Mouse (Mus musculus): ENCODE results near the gene Hist1h3e. TPM values are rescaled to one million over a fixed set of nuclear protein-coding genes. Genes with fewer than 3 reads are reported as not detected.
"Not testable (repeated sequence)": the region's sequence is repeated elsewhere in the genome, so short reads cannot be mapped to it uniquely, and the experiment has no call there.

Hist1h3e gene
- 9.3 and 9.7 TPM in 2 replicates for polyA plus RNA-seq (2014; fragmentation: Nextera tagmentation; extraction: Ambion mirVana)

- WGBS, result under 1% methylated on average over 49 of the region's 67 CpGs
- peak; percentile 98 for DNase-seq (ENCODE audit: low spot score)
- H3K9me3 ChIP-seq (ENCODE audit: control insufficient read depth, low read length); H3K36me3 ChIP-seq (ENCODE audit: control insufficient read depth, insufficient read depth, low read length); H3K4me1 ChIP-seq (replicated peaks; ENCODE audit: control insufficient read depth, insufficient read depth, low read length); H3K27me3 ChIP-seq (replicated peaks; ENCODE audit: control insufficient read depth, insufficient read depth, low read length): not testable (repeated sequence)
- Histone ChIP-seq H3K27ac (ENCODE audit: low read depth) (peak within 1 kb of the TSS; percentile 99), H3K9ac (ENCODE audit: low read length) (peak within 1 kb of the TSS; percentile 73), H3K4me3 (ENCODE audit: low read depth, low read length) (peak within 1 kb of the TSS; percentile 38), H3K4me2 (ENCODE audit: low read length) (peak within 1 kb of the TSS; percentile 92)
- ATAC-seq (replicated peaks; ENCODE audit: low FRiP score, low TSS enrichment, low read depth), result peak; percentile 90
Measured at GRCm38 (mm10) chr13:23561883-23562659, at the start of gene Hist1h3e. Hist1h3e (minus strand) TSS chr13:23562369.

- Histone ChIP-seq H3K4me3 (ENCODE audit: low read depth, low read length) (no peak overlapping the region), H3K27me3 (replicated peaks; ENCODE audit: control insufficient read depth, insufficient read depth, low read length) (no peaks in the 10 kb centered on the region), H3K36me3 (ENCODE audit: control insufficient read depth, insufficient read depth, low read length) (no peaks in the 10 kb centered on the region), H3K9me3 (ENCODE audit: control insufficient read depth, low read length) (no peaks in the 10 kb centered on the region), H3K4me1 (replicated peaks; ENCODE audit: control insufficient read depth, insufficient read depth, low read length) (no peaks in the 10 kb centered on the region), H3K4me2 (ENCODE audit: low read length) (no peak overlapping the region), H3K27ac (ENCODE audit: low read depth) (no peak overlapping the region), H3K9ac (ENCODE audit: low read length) (no peak overlapping the region)
- DNase-seq (ENCODE audit: low spot score) (no peak), ATAC-seq (replicated peaks; ENCODE audit: low FRiP score, low TSS enrichment, low read depth) (no peak)
- 85% methylated on average over 3 of the region's 3 CpGs for WGBS
Measured at GRCm38 (mm10) chr13:23611638-23612037, 49.5 kb upstream of the Hist1h3e start.

DNA sequence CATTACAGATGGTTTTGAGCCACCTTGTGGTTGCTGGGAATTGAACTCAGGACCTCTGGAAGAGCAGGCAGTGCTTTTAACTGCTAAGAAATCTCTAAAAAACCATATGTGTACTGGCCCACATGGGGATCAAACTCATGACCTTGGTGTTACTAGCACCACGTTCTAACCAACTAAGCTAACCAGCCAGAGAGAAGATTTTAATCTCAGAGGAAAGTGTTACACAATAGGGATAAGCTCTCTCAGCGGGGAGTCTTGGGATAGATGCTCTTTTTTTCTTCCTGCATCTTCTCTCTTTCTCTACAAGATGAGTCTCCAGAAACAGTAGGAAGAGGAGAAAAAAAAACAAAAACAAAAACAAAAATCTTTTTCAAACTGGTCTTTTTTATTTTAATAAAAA lies 48.2 kb upstream of the Hist1h3e start:
- Histone ChIP-seq H3K9ac (ENCODE audit: low read length) (no peak overlapping the region), H3K4me2 (ENCODE audit: low read length) (no peak overlapping the region), H3K4me1 (replicated peaks; ENCODE audit: control insufficient read depth, insufficient read depth, low read length) (no peaks in the 10 kb centered on the region)

DNA sequence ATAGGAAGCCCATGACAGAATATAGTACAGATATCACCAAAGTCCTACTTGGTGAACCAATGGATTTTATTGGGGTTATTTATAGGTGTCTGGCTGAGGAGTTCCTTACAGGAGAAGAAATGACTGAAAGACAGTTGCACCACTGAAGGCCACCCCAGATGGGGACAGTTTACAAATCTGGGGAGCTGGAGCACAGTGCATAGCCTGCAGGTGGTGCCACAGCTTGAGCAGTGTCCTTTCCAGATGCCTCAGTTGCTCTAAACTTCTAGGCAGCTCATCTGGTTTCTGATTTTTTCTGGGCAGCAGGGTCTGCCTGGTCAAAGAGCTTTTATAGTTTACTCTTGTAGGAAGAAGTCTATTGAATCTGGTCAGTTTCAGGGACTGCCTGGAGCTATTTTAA lies 47.7 kb upstream of the Hist1h3e start:
- Histone ChIP-seq H3K36me3 (ENCODE audit: control insufficient read depth, insufficient read depth, low read length) (no peaks in the 10 kb centered on the region), H3K9me3 (ENCODE audit: control insufficient read depth, low read length) (no peaks in the 10 kb centered on the region), H3K4me3 (ENCODE audit: low read depth, low read length) (no peak overlapping the region), H3K4me2 (ENCODE audit: low read length) (no peak overlapping the region), H3K4me1 (replicated peaks; ENCODE audit: control insufficient read depth, insufficient read depth, low read length) (no peaks in the 10 kb centered on the region), H3K27me3 (replicated peaks; ENCODE audit: control insufficient read depth, insufficient read depth, low read length) (no peaks in the 10 kb centered on the region), H3K27ac (ENCODE audit: low read depth) (no peak overlapping the region), H3K9ac (ENCODE audit: low read length) (no peak overlapping the region)
- DNase-seq (ENCODE audit: low spot score) (no peak), ATAC-seq (replicated peaks; ENCODE audit: low FRiP score, low TSS enrichment, low read depth) (no peak)

More for the DNA sequence above, 48.2 kb upstream of the Hist1h3e start:
- no peak overlapping the region for H3K4me3 ChIP-seq (ENCODE audit: low read depth, low read length)
- ATAC-seq (replicated peaks; ENCODE audit: low FRiP score, low TSS enrichment, low read depth) (no peak), DNase-seq (ENCODE audit: low spot score) (no peak)
- no peak overlapping the region for H3K27ac ChIP-seq (ENCODE audit: low read depth)
- no peaks in the 10 kb centered on the region for H3K9me3 ChIP-seq (ENCODE audit: control insufficient read depth, low read length)
- H3K36me3 ChIP-seq (ENCODE audit: control insufficient read depth, insufficient read depth, low read length), result no peaks in the 10 kb centered on the region
- WGBS, result 70% methylated on average over 2 of the region's 2 CpGs
- no peaks in the 10 kb centered on the region for H3K27me3 ChIP-seq (replicated peaks; ENCODE audit: control insufficient read depth, insufficient read depth, low read length)

DNA sequence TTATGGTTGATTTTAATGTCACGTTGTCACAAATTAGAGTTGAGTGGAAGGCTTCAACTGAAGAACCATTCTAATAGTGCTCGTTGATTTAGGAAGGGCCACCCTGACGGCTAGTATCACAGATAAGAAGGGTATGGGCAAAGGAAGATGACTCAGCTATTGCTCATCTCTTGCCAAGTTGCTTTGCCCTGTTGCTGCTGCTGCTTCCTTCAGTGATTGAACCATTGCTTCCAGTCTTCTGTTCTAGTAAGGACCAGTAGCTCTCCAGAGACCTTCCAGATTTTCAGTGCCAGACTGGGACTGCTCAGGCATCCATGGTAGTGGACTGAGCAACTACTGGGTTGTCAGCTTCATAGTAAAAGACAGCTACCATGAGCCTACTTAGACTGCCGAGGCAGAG lies 47.0 kb upstream of the Hist1h3e start:
- H3K4me1 ChIP-seq (replicated peaks; ENCODE audit: control insufficient read depth, insufficient read depth, low read length), result no peaks in the 10 kb centered on the region
- WGBS, result 84% methylated on average over 4 of the region's 4 CpGs
- H3K27me3 ChIP-seq (replicated peaks; ENCODE audit: control insufficient read depth, insufficient read depth, low read length), result no peaks in the 10 kb centered on the region
- no peak for DNase-seq (ENCODE audit: low spot score)
- H3K36me3 ChIP-seq (ENCODE audit: control insufficient read depth, insufficient read depth, low read length), result no peaks in the 10 kb centered on the region
- no peak overlapping the region for H3K4me2 ChIP-seq (ENCODE audit: low read length)
- H3K27ac ChIP-seq (ENCODE audit: low read depth), result no peak overlapping the region
- no peak overlapping the region for H3K4me3 ChIP-seq (ENCODE audit: low read depth, low read length)
- H3K9me3 ChIP-seq (ENCODE audit: control insufficient read depth, low read length), result no peaks in the 10 kb centered on the region
- no peak overlapping the region for H3K9ac ChIP-seq (ENCODE audit: low read length)
- ATAC-seq (replicated peaks; ENCODE audit: low FRiP score, low TSS enrichment, low read depth), result no peak

DNA sequence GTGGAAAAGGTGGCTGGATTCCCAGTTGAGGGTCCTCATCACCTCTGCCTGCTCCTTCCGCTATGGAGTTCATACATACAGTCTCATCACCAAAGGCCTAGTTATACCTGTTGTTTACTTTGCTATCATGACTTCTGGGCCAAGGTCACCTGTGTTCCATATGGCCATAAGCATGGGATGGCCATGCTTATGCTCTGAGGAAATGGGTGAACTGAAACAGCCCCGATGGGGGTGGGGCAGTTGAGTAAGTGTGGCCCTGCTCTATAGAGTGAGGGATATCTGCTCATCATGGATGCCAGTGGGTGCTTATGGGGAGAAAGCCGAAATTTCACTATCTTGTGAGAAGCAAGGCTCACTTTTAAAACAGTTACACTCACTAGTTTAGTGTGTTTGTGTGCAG lies 42.9 kb upstream of the Hist1h3e start:
- Histone ChIP-seq H3K27me3 (replicated peaks; ENCODE audit: control insufficient read depth, insufficient read depth, low read length) (no peaks in the 10 kb centered on the region), H3K36me3 (ENCODE audit: control insufficient read depth, insufficient read depth, low read length) (no peaks in the 10 kb centered on the region), H3K4me2 (ENCODE audit: low read length) (no peak overlapping the region), H3K9ac (ENCODE audit: low read length) (no peak overlapping the region), H3K9me3 (ENCODE audit: control insufficient read depth, low read length) (no peaks in the 10 kb centered on the region), H3K4me3 (ENCODE audit: low read depth, low read length) (no peak overlapping the region), H3K27ac (ENCODE audit: low read depth) (no peak overlapping the region), H3K4me1 (replicated peaks; ENCODE audit: control insufficient read depth, insufficient read depth, low read length) (no peaks in the 10 kb centered on the region)
- ATAC-seq (replicated peaks; ENCODE audit: low FRiP score, low TSS enrichment, low read depth), result no peak
- no peak for DNase-seq (ENCODE audit: low spot score)
- 89% methylated on average over 3 of the region's 3 CpGs for WGBS

DNA sequence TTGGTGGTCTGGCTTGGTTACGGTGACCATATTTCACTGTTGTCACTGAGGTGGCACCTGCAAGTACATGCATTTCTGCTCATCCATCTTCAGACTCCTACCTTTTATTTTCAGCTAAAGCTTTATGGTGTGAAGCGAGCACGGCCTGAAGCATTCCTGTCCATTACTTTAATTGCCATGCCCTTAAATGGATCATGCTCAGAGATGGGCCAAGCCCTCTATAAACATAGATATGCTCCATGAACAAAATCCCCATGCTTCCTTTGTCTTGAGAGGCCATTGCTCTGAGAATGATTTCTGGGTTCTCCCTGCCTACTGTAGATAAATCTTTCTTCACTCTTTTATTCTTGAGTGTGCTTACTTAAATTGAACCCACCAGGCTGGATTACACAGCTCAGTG lies 42.3 kb upstream of the Hist1h3e start:
- no peak for ATAC-seq (replicated peaks; ENCODE audit: low FRiP score, low TSS enrichment, low read depth)
- no peaks in the 10 kb centered on the region for H3K9me3 ChIP-seq (ENCODE audit: control insufficient read depth, low read length)
- 85% methylated on average over 3 of the region's 3 CpGs for WGBS

GRCm38 (mm10) chr13:23603182-23603699 lies 41.1 kb upstream of the Hist1h3e start:
- H3K27me3 ChIP-seq (replicated peaks; ENCODE audit: control insufficient read depth, insufficient read depth, low read length), result no peaks in the 10 kb centered on the region

More for the DNA sequence above, 42.3 kb upstream of the Hist1h3e start:
- H3K9ac ChIP-seq (ENCODE audit: low read length), result no peak overlapping the region
- H3K27ac ChIP-seq (ENCODE audit: low read depth), result no peak overlapping the region
- H3K36me3 ChIP-seq (ENCODE audit: control insufficient read depth, insufficient read depth, low read length), result no peaks in the 10 kb centered on the region
- no peak overlapping the region for H3K4me3 ChIP-seq (ENCODE audit: low read depth, low read length)
- no peaks in the 10 kb centered on the region for H3K27me3 ChIP-seq (replicated peaks; ENCODE audit: control insufficient read depth, insufficient read depth, low read length)
- no peak for DNase-seq (ENCODE audit: low spot score)
- H3K4me2 ChIP-seq (ENCODE audit: low read length), result no peak overlapping the region
- no peaks in the 10 kb centered on the region for H3K4me1 ChIP-seq (replicated peaks; ENCODE audit: control insufficient read depth, insufficient read depth, low read length)

GRCm38 (mm10) chr13:23597957-23598356 lies 35.8 kb upstream of the Hist1h3e start:
- Histone ChIP-seq H3K36me3 (ENCODE audit: control insufficient read depth, insufficient read depth, low read length) (no peaks in the 10 kb centered on the region), H3K9ac (ENCODE audit: low read length) (no peak overlapping the region), H3K4me1 (replicated peaks; ENCODE audit: control insufficient read depth, insufficient read depth, low read length) (no peaks in the 10 kb centered on the region), H3K4me3 (ENCODE audit: low read depth, low read length) (no peak overlapping the region), H3K27me3 (replicated peaks; ENCODE audit: control insufficient read depth, insufficient read depth, low read length) (no peaks in the 10 kb centered on the region), H3K4me2 (ENCODE audit: low read length) (no peak overlapping the region), H3K27ac (ENCODE audit: low read depth) (no peak overlapping the region), H3K9me3 (ENCODE audit: control insufficient read depth, low read length) (no peaks in the 10 kb centered on the region)
- DNase-seq (ENCODE audit: low spot score) (peak; percentile 87), ATAC-seq (replicated peaks; ENCODE audit: low FRiP score, low TSS enrichment, low read depth) (peak; percentile 64; the same call in 1 of the 2 replicates)
- 8% methylated on average over 9 of the region's 9 CpGs for WGBS

More at GRCm38 (mm10) chr13:23603182-23603699, 41.1 kb upstream of the Hist1h3e start:
- DNase-seq (ENCODE audit: low spot score), result no peak
- no peaks in the 10 kb centered on the region for H3K36me3 ChIP-seq (ENCODE audit: control insufficient read depth, insufficient read depth, low read length)
- no peaks in the 10 kb centered on the region for H3K4me1 ChIP-seq (replicated peaks; ENCODE audit: control insufficient read depth, insufficient read depth, low read length)
- no peak overlapping the region for H3K27ac ChIP-seq (ENCODE audit: low read depth)
- WGBS, result 72% methylated on average over 7 of the region's 7 CpGs
- ATAC-seq (replicated peaks; ENCODE audit: low FRiP score, low TSS enrichment, low read depth), result no peak
- H3K4me2 ChIP-seq (ENCODE audit: low read length), result no peak overlapping the region
- H3K9ac ChIP-seq (ENCODE audit: low read length), result no peak overlapping the region
- H3K4me3 ChIP-seq (ENCODE audit: low read depth, low read length), result no peak overlapping the region
- no peaks in the 10 kb centered on the region for H3K9me3 ChIP-seq (ENCODE audit: control insufficient read depth, low read length)
